Mouse (Mus musculus) stomach, postnatal 0 days (tissue): ENCODE results near the gene Psmd1.

Experiments used
- CTCF ChIP-seq: IDR thresholded peaks from 2 replicates; pipeline ENCODE4 v1.5.1; 2016; ENCODE audit warnings: antibody characterized with exemption, low read depth, mild to moderate bottlenecking, moderate library complexity
- EP300 ChIP-seq: optimal IDR thresholded peaks from 2 replicates; pipeline ENCODE3; 2016; ENCODE audit warnings: antibody characterized with exemption

DNA sequence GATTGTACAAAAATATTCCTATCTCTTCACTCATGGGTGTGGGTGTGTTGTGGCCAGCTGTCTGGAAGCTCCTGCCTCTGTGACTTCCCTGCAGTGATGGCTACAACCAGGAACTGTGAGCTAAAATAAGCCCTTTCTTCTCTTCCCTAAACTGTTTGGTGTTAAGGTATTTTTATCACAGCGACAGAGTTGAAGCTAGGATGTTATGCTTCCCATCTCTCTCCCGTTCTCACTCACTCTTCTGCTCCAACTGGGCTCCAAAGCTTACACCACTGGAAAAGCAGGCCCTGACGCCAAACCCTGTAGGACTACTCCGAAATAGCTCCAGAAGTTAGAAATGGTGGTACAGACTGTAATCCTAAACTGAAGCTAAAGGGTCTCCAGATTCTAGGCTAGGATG lies 19.1 kb upstream of the Psmd1 start:
- no peak for TF ChIP-seq CTCF
- no peak for TF ChIP-seq EP300
